Mouse (Mus musculus): ENCODE measurements around the gene Clec5a.
"Not testable (repeated sequence)": the region's sequence is repeated elsewhere in the genome, so short reads cannot be mapped to it uniquely, and the experiment has no call there.

The Clec5a gene

DNA sequence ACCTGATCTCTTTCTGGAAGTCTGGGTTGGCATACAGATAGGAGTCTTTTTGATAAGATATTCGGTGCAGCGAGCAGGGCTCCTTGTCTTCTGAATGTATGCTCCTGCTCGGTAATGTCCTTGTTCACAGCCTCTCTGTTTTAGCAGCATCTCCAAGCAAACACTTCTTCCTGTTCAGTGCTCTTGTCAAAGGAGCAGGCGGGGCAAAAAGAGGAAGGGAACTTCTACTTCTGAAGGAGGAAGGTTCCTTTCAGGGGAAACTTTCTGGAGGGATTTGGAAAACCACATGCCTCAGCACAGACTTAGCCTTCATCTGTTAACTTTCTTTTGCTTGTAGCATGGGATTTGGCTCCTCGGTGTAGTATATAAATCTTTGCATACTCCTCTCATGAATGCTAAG is at the start of gene Clec5a:
TSS of gene Clec5a (minus strand) at position 177 of the 400 bp plus-strand sequence.
- DNase-seq, result no peak

DNA sequence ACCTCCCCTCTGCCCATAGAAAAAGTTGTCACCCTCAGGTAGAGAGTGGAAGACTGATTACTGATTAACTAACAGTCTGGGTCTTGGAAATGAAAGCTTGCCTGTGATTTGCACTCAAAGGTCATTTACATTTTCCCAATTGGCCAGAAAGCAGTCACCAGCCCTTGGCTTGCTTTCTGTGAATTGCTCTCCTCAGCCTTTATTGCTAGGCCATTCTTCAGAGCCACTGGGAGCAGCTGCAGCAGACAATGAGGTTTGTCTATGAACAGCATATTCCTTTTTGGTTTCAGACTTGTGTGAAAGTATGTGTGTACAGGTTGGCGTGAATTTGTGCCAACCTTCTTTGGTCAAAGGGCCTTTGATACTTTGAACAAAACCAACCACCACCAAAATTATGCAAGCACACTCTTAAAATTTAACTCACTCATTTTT is 49.0 kb upstream of the Clec5a start:
- DNase-seq, result no peak

DNA sequence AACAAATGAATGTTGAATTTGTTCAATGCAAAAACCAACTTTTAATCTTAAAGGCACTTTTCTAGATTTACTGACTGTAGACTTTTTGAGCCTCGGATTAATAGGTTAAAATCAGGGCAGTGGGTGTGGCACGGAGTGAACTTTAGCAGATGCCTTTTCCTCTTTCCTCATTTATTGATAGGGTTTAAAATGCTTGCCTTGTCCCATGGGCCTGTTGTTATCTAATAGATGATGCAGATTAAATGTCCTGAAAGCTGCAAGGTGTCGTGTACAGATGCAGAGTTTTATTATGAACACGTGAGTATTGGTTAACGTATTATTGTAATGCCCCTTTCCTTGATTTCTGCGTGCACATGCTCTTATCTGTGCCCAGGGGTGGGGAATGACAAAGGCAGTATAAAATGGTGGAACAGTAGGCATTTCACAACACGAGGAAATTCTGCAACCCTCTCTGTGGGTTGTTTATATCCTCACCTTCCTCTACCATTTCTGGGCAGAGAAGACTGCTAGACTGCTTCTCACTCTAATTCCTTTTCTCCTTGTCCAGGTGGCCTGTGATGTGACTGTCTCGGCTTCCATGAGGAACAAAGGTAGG is 42.9 kb upstream of the Clec5a start, which contains the start of gene Mgam:
TSS of gene Mgam (plus strand) at position 426 of the 595 bp plus-strand sequence.
- no peak for DNase-seq

DNA sequence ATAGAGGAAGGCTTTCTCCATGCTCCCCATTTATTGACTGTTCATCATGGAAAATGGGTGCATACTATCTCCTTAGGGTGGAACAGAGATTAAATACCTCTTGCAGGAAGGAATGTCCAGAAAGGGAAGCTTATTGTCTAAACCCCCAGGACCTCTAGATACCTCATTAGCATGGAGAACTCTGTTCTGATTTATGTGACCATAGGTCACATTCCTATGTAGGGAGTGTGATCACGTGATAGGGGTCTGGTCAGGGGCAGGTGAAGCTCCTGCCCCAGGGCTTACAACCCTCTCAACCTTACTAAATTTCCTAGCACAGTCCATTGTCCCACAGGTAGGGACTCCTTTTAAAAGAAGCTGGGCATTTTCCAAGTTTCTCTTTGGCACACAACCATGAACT is 40.5 kb upstream of the Clec5a start:
- DNase-seq, result no peak

DNA sequence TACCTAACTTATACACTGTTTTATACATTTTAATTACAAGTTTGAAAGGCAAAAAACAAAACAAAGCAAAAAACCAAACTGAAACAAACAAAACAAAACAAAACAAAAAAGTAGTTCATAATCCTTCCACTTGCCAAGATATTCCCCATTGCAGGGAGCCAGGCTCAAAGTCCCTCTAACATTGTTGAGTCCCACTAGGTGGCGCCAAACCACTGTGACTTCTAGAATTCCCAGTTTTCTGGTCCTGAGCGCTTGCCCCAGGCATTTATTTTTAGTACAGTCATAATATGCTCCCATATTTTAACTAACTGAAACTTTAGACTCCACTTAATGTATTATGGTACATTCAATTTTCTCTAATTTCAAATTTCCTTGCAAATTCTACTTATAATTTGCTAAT is 32.3 kb upstream of the Clec5a start:
- peak; percentile 10 to 12 for DNase-seq

DNA sequence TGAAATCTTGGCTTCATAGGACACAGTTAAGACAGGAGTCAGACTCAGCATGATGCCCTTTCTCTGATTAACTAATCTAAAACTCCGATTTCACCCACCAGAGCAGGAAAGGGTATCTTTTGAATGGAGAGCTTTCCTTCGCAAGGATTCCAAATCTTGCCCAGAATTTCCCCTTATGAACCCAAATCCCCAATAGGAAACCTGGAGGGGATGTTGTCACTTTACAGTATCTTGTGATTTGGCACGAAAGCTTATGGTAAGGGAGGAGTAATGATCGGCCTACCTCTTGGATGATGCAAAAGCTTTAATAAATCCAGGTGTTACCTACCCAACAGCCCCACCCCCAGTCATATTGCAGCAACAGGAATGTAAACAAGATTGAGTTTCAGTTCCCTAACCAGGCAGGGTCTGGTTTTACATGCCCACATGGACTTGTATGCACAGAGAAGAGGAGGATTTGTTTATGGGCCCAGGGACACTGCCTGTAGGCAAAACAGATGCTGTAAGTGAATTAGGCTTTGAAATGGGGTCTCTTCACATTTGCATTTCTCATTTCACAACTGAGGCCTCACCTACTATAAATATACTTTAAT is 27.7 kb upstream of the Clec5a start, which contains the start of gene Tas2r138:
TSS of gene Tas2r138 (minus strand) at position 51 of the 593 bp plus-strand sequence.
- no peak for DNase-seq

DNA sequence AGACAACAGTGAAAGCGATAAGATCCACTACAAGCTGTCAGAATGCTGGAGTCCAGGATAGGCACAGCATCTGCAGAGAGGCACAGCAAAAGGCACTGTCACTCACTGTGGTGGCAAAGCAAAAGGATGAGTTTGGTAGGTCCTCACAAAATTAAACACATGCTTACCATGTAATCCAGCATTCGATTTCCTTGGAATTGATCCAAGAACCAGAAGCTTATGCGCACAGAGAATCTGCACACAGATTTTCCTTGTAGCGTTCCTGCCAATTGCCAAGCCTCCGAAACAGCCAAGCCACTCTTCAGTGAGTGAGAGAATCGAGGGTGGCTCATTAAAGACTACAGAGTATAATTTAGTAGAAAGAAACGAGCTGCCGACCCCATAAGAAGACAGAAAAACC is 24.6 kb upstream of the Clec5a start:
- no peak for DNase-seq

DNA sequence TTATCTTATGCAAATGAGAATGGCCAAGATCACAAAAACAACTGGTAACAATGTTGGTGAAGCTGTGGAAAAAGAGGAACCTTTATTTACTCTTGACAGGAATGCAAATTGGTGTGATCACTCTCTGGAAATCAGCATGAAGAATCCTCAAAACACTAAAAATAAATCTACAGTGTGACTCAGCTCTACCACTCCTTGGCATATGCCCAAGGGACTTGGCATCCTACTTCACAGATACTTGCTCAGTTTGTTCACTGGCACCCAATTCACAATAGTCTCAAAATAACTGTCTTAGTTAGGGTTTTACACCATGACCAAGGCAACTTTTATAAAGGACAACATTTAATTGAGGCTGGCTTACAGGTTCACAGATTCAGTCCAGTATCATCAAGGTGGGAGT is 21.8 kb upstream of the Clec5a start:
- no peak for DNase-seq

DNA sequence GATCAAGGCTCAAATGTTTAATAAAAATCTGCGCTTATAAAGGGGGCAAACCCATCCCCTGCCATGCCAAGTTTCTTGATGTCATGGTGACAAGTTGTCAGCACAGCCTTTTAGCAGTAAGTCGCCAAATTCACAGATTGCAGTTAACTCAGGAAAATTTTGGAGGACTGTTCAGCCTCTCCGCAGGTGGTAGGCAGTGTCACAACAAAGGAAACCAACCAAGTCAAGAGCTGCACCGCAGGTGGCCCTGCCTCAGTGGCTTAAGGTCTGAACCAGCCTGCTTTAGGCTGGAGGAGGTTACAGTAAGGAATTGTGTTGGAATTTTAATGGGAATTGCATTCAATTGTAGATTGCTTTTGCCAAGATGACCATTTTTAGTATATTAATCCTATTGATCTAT is 12.9 kb upstream of the Clec5a start:
- DNase-seq, result not testable (repeated sequence)

DNA sequence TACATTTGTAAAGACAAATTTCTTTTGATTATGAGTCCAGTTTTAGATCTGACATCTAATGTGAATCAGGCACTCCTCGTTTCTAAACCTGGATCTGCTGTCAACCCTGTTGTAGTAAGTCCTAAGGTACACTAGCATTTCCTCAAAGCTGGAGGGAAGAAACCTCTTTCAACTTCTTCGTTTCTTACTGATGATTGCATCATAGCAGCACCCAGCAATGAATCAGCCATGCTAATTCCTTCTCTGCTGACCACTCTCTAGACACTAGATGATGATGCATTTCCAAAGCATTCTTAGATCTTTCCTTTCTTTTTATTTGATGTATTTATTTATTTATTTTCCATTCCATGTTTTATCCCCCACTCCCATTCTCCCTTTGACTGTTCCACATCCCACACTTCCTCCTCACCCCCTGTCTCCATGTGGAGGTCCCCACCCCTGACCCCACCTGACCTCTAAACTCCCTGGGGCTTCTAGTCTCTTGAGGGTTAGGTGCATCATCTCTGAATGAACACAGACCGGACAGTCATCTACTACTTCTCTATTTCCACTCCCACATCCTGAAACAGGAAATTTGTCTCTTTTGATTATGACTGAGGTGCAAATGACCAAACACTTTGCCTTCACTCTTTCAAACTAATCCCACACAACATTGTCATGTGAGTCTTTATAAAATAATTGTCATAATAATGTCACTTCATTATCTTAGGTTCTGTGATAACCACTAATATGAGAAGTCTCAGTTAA is 9.4 kb upstream of the Clec5a start:
- DNase-seq, result no peak

DNA sequence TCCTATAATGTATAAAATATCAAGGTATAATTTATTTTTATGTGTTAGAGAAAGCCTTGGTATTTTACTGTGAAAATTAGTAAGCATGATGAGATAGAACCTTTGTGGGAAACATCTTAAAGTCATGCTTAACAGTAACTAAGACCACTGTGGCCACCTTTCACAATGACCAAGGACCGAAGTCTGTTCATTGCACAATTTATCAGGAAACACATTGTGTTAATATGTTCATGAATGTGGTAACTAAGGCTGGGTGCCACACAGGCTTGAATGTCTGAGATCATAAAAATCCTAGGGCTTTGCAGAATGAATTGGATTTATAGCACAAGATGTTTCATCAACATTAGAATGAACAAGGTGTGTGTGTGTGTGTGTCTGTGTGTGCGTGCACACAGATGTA is 2.7 kb upstream of the Clec5a start:
- DNase-seq, result no peak

DNA sequence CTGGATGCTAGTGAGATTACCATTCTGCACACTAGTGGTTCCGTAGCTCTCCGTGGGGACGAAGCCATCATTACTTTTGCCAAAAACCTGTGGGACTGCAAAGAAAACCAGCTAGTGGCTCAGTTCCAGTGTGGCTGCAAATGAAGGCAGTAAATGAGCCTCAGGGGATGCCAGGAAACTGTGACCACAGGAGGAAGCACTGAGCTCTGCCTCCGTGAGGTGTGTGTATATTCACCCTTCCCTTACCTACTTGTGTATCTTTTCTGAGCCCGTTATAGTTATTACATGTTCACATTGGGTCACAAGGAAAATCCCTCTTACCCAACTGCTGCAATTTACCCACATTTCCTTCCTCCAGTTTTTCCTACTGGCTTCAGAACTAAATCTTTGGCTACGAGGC is 1.3 kb downstream of the Clec5a start:
- DNase-seq, result no peak

DNA sequence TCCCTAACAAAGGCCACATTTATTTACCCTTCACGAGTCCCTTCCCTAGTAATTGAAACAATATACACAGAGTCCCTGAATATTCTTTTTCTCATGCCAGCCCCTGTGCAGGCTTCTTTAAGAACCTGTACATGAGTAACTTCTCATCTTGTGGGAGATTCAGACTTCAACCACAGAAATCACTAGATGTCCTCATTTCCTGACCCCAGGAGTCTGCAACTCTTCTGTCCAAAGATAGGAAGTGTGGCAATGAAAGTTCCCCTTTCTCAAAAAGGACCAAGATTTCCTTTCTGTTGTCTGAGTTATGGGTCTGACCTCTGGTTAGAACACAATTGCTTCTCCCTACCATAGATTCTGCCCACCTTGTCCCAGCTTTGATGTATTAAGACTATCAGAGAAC is 9.3 kb downstream of the Clec5a start:
- no peak for DNase-seq

DNA sequence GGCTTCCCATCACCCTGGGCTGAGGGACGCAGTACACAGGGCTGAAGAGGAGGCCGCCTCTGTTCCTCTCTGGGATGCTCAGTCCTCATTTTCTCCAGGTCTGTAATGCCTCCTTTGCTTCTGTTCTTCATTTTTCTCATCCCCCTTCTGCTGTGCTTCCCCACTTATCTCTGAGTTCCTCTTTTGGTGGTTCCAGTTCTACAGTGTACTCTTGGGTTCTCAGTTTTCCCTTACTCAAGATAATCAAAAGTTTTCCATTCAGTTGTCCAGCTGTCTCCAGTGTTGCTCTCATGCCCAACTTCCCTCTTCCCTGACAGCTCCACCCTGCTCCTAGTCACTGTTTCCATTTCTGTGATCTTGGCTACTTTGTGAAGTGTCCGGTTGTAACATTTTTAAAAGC is 12.0 kb downstream of the Clec5a start:
- DNase-seq, result no peak

DNA sequence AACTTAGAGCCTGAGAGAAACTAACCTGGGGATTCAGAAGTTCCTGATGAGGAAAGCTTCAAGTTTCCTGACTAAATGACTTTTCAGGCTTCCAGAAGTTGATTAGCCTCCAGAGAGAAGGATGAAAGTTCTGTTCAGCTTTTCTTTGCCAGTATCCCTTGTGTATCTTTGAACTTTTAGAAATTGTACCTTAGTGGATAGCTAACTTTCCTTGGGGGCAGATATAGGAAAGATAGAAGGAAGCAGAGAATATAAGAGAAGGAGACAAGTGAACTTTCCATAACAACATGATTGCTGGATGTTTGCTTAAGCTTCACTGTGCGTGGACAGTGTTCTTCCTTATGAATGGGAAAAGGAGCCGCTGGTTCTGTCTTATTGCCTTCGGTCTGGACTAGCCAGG is 16.4 kb downstream of the Clec5a start, which contains the start of gene Olfr460:
TSS of gene Olfr460 (plus strand) at position 301 of the 400 bp plus-strand sequence.
- no peak for DNase-seq

DNA sequence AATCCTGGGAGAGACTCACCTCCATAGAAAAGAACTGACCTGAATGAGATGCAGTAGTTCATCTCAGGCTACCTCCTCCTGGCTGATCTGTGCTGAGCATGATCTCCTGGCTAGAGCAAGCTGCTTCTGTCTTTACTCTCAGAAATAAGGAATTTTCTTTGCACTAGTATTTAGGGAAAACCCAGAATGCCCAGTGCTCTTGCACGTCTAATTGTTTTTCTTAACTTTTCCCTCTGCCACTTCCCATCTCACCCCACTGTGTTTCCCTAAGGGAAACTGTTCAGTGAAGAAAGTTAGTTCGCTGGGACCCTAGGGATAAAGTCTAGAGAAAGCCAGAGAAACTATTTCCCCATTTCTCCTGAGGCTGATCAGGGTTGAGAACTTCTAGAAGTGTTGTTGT is 30.7 kb downstream of the Clec5a start, which contains the start of gene Olfr461:
TSS of gene Olfr461 (minus strand) at position 101 of the 400 bp plus-strand sequence.
- no peak for DNase-seq

DNA sequence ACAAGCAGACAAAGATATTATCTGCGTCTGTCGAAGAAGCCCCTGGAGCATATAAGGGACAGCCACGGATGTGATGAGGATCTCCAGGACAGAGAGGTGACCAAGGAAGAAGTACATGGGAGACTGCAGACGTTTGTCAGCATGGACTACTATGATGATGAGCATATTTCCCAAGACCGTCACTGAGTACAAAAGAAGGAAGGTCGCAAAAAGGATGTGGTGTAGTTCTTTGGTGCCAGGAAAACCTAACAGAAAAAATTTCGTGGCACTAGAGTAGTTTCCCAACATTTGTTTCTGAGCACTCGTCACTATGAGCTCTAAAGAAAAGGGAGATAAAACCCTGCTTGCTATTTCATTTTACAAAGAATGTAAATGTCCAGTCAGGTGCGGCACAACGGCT is 40.9 kb downstream of the Clec5a start:
- no peak for DNase-seq

Data from thymus, postnatal 36 days (tissue).